Mouse (Mus musculus) liver, embryonic 15.5 days (tissue): ENCODE data around the gene Htr3b. TPM values are rescaled to one million over a fixed set of nuclear protein-coding genes. Genes with fewer than 3 reads are reported as not detected.

Experiments used
- polyA plus RNA-seq: library from polyadenylated mRNA; unstranded; fragments of >200 nt; fragmentation: Nextera tagmentation; extraction: Ambion mirVana; gene quantifications from 2 replicates; pipeline ENCODE4 v1.2.1, GENCODE M21; 2015

Htr3b gene
- polyA plus RNA-seq, 1 experiment from 2014 or later, result not detected

Other genes starting within 250 kb of the Htr3b start
- gene Zbtb16, start 128.8 kb downstream of the Htr3b start, polyA plus RNA-seq, result 0.54 and 0.98 TPM in 2 replicates
- gene Htr3a, start 53.9 kb downstream of the Htr3b start, polyA plus RNA-seq, result not detected in 2 replicates
- gene Usp28, start 20.4 kb upstream of the Htr3b start, polyA plus RNA-seq, result 3.9 and 5.4 TPM in 2 replicates
- gene Zw10, start 90.6 kb upstream of the Htr3b start, polyA plus RNA-seq, result 19.7 and 19.8 TPM in 2 replicates
- not detected in 2 replicates for gene Tmprss5, start 116.3 kb upstream of the Htr3b start, polyA plus RNA-seq